Mouse (Mus musculus) liver (tissue): ENCODE results near the gene Gdnf.
A peak's percentile ranks its signal among the peaks of the same experiment; 100 is the strongest.

Source experiments
- DNase-seq: peaks from one replicate; pipeline ENCODE4 v3.0.0-alpha.2; 2020; ENCODE audit warnings: mixed read lengths

The Gdnf gene

DNA sequence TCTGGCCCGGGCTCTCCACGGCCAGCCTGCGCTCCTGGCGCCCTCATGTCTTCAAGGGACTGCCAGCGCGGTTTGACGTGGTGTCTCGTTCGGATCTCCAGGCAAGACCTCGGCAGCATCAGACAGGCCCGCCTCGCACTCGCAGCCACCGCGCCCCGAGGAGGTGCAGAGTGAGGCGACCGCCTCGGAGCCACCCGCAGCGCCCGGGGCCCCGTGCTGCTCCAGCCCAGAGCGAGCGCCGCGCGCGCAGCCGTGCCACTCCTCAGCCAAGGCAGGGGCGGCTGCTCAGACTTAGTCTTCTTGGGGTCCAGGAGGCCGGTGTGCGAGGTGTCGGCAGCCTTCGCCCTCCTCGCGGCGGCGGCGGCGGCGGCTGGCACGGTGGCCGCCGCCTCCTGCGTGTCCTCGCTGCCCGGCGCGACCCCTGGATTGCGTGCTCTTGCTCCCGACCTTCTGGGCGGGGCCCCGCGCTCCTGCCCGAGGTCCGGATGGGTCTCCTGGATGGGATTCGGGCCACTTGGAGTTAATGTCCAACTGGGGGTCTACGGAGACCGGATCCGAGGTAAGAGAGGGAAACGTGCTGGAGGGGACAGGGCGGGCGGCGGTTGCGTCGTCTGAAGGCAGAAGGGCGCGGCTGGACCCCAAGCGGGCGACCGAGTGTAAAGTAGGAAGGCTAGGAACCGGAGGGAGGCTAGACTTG, at the start of gene Gdnf:
TSS of gene Gdnf (plus strand) at position 291 of the 697 bp plus-strand sequence.
- no peak for DNase-seq

DNA sequence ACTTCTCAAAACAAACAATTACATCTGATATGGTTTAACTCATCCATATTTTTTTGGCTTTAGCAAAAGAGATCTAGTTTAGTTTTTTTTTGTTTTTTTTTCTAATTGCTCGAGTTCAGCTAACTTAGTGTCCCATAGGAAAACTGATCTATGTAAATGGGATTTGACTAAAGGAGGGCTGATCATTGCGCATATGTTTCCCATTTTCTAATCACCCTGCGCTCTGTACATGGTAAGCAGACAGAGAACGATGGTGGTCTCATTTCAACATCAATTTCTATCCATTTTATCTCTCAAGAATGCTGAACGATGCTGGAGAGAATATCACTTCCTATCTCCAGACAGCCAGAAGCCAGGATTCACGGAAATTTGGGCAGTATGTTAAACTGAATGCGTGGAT, 43.5 kb upstream of the Gdnf start:
- no peak for DNase-seq

DNA sequence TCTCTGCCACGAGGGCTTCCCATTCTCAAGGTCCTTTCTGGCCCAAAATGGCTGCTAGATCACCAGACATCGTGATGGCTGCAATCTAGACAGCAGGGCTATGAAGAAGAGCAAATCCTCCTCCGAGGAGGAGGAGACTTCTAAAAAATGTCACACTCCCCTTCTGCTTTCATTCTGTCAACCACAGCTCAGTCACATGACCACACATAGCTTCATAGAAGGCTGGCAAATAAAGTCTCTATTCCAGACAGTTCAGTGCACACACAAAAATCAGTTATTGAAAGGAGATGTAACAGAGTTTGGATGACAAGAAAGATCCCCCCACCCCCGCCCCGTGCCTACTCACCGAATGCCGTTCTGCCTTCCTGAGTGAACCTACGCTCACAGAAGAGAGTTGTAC, 37.7 kb upstream of the Gdnf start:
- DNase-seq: no peak

DNA sequence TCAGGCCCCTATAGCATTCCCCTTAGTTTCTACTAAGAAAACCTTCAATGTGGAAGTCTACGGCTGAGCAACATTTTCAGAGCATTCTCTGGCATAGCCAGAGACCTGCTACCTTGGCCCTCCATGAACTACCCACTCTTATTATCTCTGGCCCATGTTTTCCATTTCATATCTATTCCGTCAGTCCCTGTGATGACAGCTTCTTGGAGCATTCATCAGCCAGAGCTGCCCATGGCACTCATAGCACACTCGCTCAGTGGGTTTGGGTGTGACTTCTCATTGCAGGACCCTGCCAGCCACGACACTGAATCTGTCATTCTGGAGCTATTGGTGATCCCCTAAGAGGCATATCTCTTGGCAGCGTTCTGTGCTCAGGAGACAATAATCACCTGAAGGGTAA, 29.1 kb upstream of the Gdnf start:
- no peak for DNase-seq

DNA sequence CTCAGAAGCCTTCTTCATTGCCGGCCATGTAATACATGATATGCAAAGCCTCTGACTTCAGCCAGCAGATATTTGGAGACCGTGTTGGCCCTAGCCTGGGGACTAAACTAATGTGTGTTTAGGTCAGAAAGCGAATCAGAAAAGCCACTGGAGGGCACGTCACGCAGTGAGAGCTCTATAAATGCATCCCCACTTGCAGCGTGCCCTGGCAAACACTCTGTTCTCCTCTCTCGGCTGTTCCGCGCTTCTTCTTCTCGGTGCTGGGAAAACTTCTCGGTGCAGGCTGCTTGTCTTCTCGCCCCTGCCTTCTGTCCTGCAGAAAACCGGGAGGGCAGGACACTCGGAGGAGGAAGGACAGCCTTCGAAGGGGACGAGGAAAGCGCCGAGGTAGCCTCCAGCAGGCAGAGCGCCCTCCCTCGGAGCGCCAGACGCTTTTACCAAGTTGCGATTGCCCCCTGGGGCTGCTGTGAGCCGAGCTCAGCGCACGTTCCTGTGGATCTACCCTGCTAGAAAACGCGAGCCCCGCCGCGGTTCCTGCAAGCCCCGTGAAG, 730 bp upstream of the Gdnf start:
- DNase-seq: peak; percentile 16

DNA sequence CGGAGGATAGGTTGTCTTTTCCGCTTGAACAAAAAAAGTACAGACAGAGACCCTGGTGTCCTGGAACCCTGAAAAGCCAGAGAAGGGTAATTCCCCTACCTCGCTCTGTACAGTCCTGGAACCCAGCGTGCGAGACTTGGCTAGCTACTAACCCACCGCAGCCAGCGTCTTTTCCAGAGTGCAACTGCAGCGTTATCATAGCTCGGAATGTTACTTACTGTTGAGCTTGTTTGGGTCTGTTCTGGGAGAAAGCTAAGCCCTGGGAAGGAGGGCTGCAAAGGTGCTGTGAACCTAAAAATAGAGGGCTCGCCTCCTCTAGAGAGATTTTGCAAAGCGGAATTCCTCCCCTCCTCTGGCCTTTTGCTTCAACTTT, 593 bp downstream of the Gdnf start:
- DNase-seq: no peak

DNA sequence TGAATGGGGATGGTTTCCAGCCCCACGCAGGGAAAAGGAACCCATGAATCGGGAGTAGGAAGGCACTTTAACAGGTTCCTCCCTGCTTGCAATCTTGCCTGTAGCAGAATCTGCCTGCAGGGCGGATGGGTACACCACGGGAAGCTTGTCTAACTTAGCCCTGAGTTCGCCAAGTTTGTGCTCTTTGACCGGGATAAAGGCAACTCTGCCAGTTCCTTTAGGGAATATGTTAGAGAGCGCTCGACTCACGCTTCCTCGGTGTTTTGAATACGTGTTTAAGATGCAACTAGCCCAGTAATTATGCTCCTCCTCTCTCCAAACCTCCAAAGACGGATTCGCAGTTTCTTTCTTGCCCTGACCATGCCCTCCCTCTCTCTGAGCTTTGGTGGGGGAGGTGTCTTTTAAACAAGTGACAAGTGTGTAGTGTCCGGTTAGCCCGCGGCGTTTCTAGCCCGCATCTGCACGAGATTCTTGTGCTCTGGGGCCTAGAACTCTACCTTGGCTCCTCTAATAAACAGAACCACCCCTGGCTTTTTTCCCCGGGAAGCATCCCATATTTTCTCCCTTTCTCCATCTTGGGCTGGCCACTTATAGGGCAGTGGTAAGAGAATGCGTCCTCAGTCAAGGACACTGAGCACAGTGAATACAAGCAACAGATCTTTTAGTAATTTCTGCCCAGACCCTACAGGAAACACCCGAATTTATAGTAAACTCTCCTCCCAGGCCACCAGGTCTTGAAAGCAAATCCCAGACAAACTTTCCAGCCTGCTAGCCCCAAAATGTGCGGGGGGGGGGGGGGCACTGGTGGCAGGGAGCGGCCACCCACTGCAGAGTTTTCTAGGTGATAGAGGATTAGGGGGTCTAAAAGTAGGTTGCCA, 1.4 kb downstream of the Gdnf start:
- no peak for DNase-seq

DNA sequence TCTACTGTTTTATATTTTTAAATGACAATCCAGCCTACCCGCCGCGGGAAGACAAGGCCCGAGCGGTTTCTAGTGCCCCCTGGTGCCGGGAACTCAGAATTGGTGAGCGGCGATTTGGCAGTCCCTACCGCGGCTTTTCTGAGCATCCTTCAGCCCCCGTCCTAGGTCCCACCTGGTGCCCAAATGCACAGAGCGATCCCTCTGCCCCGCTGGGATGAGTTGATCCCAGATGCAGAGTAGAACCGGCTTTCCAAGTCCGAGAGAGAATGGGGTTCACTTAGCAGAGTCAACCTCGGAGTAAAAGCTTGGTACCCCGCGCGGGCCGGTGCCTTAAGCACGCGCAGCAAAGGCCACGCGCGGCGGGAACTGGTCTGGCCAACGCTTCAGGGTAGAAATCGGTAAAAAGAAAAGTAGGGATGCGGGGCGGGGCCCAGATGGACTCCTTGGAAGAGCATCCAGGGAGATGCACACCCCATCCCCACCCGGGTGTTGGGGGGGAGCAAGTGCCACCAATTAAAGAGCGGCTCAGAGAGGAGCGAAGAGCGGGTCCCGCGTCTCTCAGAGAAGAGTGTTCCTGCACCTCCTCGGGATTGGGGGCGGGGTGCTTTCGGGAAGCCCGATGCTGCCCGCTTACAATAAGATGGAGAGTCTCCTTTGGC, 2.4 kb downstream of the Gdnf start:
- DNase-seq: peak; percentile 60

DNA sequence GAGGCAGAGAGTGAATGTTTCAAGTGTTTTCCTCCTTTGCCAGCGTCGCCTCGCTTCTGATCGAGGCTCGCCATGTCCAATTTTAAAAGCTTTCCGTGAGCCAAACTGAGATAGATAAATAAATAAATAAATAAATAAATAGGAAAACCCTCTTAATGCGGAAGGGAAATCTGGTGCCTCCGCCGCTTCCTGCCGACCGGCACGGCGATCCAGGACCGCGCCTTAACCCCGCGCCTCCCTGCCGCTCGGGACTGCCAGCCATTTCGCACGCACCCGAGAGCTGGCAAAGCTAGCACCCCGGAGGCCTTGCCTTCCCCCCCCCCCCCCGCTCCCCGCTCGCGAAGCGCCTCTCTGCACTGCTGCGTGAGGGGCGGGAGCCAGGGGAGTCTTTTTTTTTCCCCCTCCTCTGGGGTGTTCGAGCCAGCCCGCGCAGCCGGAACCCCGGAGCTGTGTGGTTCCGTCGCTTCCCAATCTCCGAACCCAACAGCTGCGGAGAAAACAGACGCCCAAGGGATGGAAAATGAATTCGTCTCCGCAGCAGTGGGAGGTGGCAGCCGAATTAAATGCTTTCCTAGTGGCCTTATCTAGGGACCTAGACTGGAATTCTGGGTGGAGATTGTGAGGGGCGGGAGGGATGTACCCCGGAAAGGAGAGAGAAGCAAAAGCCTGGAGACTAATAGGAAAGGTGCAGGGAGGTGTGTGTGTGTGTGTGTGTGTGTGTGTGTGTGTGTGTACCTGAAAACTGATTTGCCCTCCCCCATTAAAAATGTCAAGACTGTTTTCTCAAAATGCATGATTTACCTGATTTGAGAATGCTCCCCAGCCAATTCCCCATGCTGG, 3.1 kb downstream of the Gdnf start:
- no peak for DNase-seq

DNA sequence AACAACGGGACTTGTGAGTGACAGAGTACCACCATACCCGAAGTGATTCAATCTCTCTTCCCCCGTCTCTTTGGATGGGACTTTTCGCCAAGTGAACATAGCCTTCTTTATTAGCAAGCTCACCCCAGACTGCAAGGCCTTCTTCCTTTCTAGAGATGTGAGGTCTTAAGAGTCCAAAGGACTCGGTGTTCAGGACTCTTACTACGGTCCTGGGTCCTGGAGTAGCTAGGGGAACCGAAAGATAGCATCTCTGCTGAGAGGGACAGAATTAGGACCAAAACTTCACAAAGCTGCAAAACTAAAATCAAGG, 3.7 kb downstream of the Gdnf start:
- no peak for DNase-seq

DNA sequence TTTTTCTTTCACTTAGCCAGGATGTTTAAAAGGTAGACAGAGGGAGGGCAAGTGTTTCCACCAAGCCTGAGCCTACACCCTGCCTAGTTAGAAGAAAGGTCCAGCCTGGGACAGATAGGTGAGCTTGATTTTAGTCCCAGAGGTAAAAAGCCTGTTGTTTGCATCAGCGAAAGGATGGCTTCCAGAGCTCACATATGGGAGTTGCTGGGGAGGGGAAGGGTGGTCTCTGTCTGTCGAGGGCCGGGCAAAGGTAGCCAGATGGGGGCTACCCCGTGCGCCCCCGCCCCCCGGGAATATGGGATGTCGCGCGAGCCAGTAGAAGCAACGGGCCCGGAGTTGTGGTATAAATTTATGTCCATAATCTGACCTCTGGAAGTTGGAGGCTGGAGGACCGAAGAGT, 4.3 kb downstream of the Gdnf start:
- no peak for DNase-seq

DNA sequence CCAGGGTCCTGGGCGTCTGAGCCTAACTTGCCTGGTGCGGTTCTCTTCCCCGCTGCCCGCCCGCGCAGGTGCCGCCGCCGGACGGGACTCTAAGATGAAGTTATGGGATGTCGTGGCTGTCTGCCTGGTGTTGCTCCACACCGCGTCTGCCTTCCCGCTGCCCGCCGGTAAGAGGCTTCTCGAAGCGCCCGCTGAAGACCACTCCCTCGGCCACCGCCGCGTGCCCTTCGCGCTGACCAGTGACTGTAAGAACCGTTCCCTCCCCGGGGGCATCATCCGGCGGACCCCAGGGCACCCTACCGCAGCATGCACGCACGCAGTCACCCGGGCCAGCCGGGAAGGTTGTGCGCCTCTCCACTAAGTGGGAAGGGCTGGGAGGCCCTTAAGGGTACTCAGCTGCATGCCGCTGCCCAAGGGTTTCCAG, 4.9 kb downstream of the Gdnf start:
- DNase-seq: no peak

DNA sequence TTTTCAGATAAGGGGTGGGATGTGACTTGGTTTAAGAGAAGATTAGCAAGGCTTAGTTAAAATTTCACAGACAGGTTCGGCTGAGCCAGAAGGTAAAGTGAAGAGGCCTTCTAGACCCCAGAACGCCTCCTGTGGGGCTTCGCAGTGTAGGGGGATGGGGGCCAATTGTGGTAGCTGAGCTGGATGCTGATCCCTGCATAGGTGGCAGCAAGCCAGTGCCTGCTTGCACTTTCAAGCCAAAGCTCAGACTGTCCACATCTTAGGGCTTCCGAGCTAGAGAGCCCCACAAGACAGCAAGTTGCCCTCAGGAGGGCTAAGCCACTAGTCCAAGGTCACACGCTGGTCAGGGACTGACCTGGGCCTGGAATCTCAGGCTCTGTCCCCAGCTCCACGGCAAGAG, 13.2 kb downstream of the Gdnf start:
- no peak for DNase-seq

DNA sequence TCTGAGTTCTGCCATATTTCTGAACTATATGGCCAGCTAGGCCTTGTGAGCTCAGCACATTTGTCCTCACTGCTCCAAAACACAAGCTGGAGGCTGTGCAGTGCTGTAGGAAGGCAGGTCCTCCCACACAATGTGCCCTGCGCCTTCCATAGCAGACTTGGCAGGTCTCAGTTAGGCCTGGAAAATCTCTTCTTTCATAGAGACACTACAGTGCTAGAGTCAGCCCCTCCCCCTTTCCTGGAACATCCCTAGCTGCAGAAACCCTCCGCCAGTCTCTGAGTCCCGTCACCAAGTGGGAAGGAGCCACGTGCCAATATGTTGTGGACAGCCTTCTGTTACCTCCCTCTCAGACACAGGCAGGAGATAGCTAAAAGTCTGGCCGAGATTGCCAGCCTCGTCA, 14.9 kb downstream of the Gdnf start:
- DNase-seq: no peak

DNA sequence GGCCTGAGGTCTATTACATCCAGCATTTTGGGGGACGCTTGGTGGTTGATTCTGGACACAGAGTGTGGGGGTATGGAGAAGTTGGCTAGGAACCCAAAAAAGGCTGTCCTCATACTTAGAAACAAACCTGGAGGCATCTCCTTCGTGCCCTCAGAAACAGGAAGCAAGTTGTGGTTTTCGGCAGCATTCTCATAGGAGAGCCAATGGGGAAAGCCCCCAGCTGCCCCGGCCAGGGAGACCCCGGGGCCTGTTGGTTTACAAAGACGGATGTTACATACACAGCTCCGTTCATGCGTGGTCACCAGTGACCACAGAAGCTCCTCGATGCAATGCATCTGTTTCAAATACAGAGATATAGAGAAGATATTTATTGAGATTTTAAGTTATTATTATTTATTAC, 24.8 kb downstream of the Gdnf start:
- no peak for DNase-seq

DNA sequence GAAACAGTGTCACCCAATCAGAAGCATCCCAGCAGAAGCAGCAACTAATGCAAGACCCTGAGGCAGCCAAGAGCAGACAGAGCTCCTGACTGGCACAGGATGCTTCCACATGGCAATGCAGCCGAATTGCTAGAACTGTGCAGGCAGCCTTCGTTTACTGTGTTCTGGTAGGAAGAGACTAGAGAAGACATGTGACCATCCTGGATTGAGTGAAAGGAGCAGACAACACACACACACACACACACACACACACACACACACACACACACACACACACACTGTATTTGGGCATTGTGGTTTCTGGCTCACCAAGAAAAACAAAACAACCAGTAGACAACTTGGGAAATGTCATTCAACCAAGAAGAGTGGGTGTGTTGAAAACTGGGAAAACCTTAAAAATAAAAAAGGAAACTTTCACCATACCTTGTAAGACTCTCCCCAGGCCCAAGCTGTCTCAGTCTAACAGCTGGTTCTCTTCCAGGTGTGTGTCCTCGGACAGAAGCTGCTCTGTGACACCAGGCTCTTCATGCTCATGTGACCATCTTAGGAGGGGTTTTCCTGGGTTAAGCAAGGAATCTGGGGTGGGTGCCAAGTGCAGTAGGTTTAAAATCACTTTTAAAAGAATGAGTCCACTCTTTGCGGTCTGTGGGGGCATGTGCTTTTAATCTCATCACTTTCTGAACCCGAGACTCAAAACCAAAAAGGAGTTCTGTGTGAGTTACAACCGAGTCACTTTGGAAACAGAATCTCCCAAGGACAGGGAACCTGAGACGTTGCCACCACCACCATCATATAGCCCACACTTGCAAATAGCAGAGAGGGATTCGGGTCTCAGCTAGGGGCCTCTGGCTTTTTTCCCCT, 27.6 kb downstream of the Gdnf start:
- no peak for DNase-seq

DNA sequence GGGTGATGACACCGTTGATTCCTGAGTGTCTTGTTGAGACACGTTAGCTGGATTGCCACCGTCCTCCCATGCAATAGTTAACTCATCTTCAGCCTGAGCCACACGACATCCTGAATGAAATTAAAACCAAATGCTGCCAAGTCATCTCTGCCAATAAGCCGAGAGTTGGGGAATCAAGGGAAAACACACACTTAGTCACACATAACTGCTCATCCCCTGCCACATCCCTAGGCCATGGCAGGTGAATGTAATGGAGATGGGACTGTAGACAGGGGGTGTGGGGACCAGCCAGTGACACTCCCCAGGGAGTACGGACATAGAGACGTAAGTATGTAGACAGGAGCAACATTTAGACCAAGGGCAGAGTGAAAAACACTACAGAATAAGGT, 28.3 kb downstream of the Gdnf start:
- no peak for DNase-seq

DNA sequence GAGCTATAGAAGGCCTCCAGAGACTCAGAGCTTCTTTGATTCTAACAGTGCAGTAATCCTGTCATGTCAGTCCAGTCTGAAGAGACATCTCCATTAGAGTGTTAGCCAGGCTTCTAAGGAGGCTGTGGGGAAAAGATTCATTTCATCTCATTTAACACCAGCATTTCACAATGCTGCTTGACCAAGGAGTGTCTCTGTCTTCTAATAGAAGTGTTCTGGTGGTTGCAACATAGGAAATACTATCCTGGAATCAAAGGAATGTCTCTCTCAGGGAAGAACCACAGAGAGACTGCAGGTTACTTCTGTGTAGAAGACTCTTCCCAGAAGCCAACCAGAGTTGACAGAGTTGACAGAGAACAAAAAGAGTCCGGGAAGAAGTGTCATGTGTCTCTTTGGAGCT, 31.0 kb downstream of the Gdnf start:
- no peak for DNase-seq

DNA sequence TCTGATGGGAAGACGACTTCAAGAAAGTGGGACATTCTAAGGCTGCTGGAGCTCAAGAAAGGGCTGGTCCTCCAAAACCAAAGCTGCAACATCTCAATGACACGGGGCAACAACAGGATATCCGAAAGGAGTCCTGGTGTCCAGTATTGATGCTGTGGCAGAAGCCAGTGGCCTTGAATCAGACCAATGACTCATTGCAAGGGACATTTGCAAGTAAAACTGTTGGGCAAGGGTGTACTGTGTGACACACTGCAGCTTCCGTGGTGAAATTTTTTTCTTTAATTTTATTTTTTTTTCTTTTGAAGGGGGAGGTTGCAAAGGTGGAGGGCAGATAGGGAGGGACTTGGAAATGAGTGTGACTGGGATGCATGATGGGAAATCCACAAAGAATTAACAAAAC, 31.8 kb downstream of the Gdnf start:
- DNase-seq: no peak

DNA sequence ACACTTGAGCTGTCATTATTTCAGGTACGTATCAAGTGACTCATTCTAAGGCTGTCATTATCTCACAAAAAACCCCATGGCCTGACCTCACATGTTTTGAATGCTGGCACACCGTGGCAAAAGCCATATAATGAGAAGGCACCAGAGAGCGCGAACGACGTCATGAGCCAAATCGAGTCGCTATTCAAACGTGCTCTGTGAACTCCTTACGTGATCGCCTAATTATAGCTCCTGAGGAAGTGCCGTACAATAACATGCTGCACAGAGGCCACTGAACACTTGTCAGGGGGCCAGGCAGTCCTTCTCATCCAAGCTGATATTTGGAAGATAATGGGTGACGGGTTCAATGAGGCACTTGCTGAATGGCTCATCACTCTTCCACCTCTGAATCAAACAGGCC, 46.8 kb downstream of the Gdnf start:
- no peak for DNase-seq

DNA sequence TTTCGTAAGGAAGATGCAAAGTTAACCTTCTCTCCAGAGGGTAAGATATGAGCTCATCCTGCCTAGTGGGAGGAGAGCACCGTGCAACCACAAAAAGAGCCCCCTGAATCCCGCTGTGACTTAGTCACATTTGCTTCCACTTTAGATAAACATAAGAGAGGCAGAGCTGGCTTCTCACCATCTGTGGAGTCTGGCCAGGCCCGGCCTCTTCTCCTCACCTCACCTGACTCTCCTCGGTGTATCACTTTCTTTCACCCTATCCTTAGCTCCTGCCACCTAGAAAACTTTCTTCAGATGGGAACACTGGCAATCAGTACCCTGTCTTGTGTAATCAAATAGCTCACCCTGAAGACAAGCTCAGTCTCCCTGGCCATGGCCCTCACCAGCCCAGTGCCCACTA, 48.2 kb downstream of the Gdnf start:
- no peak for DNase-seq

DNA sequence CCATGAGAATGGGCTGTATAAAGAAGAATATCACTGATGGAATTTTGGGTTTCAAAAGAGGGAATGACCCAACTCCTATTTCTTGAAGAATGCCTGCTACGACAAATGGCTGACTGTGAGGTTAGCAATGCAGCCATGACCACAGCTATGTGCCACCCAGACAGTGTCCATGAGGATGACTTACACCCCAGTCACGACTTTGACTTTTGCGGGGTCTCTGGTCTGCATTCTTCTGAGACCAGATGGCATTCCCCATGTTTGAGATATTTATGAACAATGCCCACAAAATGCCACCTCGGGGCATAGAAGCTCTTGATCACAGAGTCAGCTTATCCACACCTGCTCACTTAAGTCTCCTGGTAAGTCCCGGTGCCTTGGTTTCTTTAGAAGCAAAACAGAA, 52.2 kb downstream of the Gdnf start:
- DNase-seq: no peak
